Mouse (Mus musculus): ENCODE results near the gene Chrng.

- TF ChIP-seq GATA1 (IDR thresholded peaks at IDR 0.05; ENCODE audit: low read length) = no peak
- TF ChIP-seq TAL1 (IDR thresholded peaks at IDR 0.05; ENCODE audit: low read length) = no peak
Measured at GRCm38 (mm10) chr1:87227160-87227550, 22.7 kb downstream of the Chrng start.
